Comparison of ENCODE assay signal across 16 mouse cellular contexts in the genomic region with DNA sequence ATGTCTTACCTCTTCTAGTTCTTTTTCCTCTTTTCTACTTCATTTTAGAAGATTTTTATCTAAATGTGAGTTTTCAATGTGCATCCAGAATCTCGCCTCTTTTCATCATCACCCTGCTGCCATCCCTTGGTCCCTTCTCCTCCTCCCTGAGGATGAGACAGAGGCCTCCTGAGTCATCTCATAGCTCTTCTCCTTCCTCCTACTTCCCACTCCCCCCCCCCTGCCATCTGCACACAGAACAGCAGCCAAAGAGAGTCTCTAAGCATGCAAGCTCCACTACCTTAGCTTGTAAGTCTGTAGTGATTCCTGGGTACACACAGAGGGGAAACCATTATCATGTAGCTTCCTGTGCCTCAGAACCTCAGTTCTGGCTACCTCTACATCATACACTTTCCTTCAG.
A peak's percentile ranks its signal among the peaks of the same experiment; 100 is the strongest.
DNase-seq lines count a peak whose midpoint lies in the region; ATAC-seq lines count a peak whose summit lies in the region.
"Had no signal": no experiment of that assay in that cellular context is flagged by ENCODE, and none has a peak within 500 bp of the region (broad histone marks: within the 10 kb centered on the region; RNA-seq: fewer than 3 reads in every experiment).

No protein-coding gene starts in this region.

- no peaks in the 10 kb centered on the region for H3K27me3 ChIP-seq in hindbrain, embryonic 15.5 days
- H3K27me3 ChIP-seq in hindbrain, embryonic 16.5 days (replicated peaks; ENCODE audit: control insufficient read depth, insufficient read depth, low read length), result no peaks in the 10 kb centered on the region
- H3K27me3 ChIP-seq: hindbrain, embryonic 12.5 days; liver, embryonic 13.5 days; megakaryocyte, embryonic 14.5 days; neural tube, embryonic 12.5 days had no signal

- H3K27ac ChIP-seq in hindbrain, embryonic 15.5 days (replicated peaks), result no peak overlapping the region
- no peak overlapping the region for H3K27ac ChIP-seq in hindbrain, embryonic 16.5 days (ENCODE audit: low read depth, low read length)
- H3K27ac ChIP-seq: hindbrain, embryonic 12.5 days; limb, embryonic 10.5 days; liver, embryonic 13.5 days; neural tube, embryonic 12.5 days had no signal

- no peak for DNase-seq in cerebellum, postnatal 4 days (ENCODE audit: low spot score in 2 of 2)
- DNase-seq in cerebellum, adult 9-11 months, result peak; percentile 56
- DNase-seq in left cerebral cortex, postnatal 4 days, result peak; percentile 4
- DNase-seq in testis, postnatal 10 days (ENCODE audit: low spot score), result no peak
- DNase-seq in heart, adult 18-20 months, result no peak
- DNase-seq: kidney, adult 11 months; kidney, postnatal 14 days; liver, embryonic 13.5 days had no signal

- no peak overlapping the region for H3K4me2 ChIP-seq in hindbrain, embryonic 15.5 days
- H3K4me2 ChIP-seq in hindbrain, embryonic 16.5 days (ENCODE audit: low read length), result no peak overlapping the region
- H3K4me2 ChIP-seq: hindbrain, embryonic 12.5 days; liver, embryonic 13.5 days; neural tube, embryonic 12.5 days had no signal

- no peaks in the 10 kb centered on the region for H3K4me1 ChIP-seq in hindbrain, embryonic 15.5 days (replicated peaks)
- H3K4me1 ChIP-seq in hindbrain, embryonic 16.5 days (ENCODE audit: control insufficient read depth, insufficient read depth, low read depth, low read length), result no peaks in the 10 kb centered on the region
- H3K4me1 ChIP-seq: hindbrain, embryonic 12.5 days; limb, embryonic 10.5 days; liver, embryonic 13.5 days; megakaryocyte, embryonic 14.5 days; neural tube, embryonic 12.5 days had no signal

- no peaks in the 10 kb centered on the region for H3K36me3 ChIP-seq in hindbrain, embryonic 15.5 days
- H3K36me3 ChIP-seq in hindbrain, embryonic 16.5 days (ENCODE audit: control insufficient read depth, insufficient read depth, low read length), result no peaks in the 10 kb centered on the region
- H3K36me3 ChIP-seq: hindbrain, embryonic 12.5 days; limb, embryonic 10.5 days; liver, embryonic 13.5 days; neural tube, embryonic 12.5 days had no signal

- no peak overlapping the region for H3K4me3 ChIP-seq in hindbrain, embryonic 15.5 days
- H3K4me3 ChIP-seq in hindbrain, embryonic 16.5 days (ENCODE audit: low read length), result no peak overlapping the region
- H3K4me3 ChIP-seq: hindbrain, embryonic 12.5 days; limb, embryonic 10.5 days; liver, embryonic 13.5 days; megakaryocyte, embryonic 14.5 days; neural tube, embryonic 12.5 days had no signal

- ATAC-seq in cerebellum, adult (ENCODE audit: insufficient number of reproducible peaks, low FRiP score, low TSS enrichment), result peak; percentile 66
- ATAC-seq in hindbrain, embryonic 15.5 days (ENCODE audit: low FRiP score, low read depth), result peak; percentile 27; the same call in 1 of the 2 replicates
- no peak for ATAC-seq in hindbrain, embryonic 16.5 days
- ATAC-seq: lung, postnatal 0 days had no signal

- 87% methylated on average over 1 of the region's 1 CpGs for WGBS in hindbrain, embryonic 15.5 days
- 84% methylated on average over 1 of the region's 1 CpGs for WGBS in hindbrain, embryonic 16.5 days

- intact Hi-C loops in left cerebral cortex, postnatal 4 days (cut with DNase I), result no loop called here

- H3K9me3 ChIP-seq in hindbrain, embryonic 15.5 days, result no peaks in the 10 kb centered on the region
- no peaks in the 10 kb centered on the region for H3K9me3 ChIP-seq in hindbrain, embryonic 16.5 days (ENCODE audit: control insufficient read depth, low read length)
- H3K9me3 ChIP-seq: hindbrain, embryonic 12.5 days; limb, embryonic 10.5 days; liver, embryonic 13.5 days; megakaryocyte, embryonic 14.5 days; neural tube, embryonic 12.5 days had no signal

- no peak overlapping the region for H3K9ac ChIP-seq in hindbrain, embryonic 15.5 days
- no peak overlapping the region for H3K9ac ChIP-seq in hindbrain, embryonic 16.5 days (ENCODE audit: low read depth, low read length)
- H3K9ac ChIP-seq: hindbrain, embryonic 12.5 days; liver, embryonic 13.5 days; neural tube, embryonic 12.5 days had no signal

Comparison
In these comparisons a context has a peak if more than half of its experiments do, and no peak if none do; other contexts are left out.
1. DNase-seq: peak in cerebellum, adult 9-11 months (single experiment) and left cerebral cortex, postnatal 4 days (single experiment); none in cerebellum, postnatal 4 days (0 of 2), testis, postnatal 10 days (single experiment) and heart, adult 18-20 months (0 of 2).